Mouse (Mus musculus): ENCODE measurements around the gene Apobec2. TPM values are rescaled to one million over a fixed set of nuclear protein-coding genes. Genes with fewer than 3 reads are reported as not detected.

Gene Apobec2
- total RNA-seq, 2 experiments from 2014 or later, result 0.32 TPM; not detected in 1

DNA sequence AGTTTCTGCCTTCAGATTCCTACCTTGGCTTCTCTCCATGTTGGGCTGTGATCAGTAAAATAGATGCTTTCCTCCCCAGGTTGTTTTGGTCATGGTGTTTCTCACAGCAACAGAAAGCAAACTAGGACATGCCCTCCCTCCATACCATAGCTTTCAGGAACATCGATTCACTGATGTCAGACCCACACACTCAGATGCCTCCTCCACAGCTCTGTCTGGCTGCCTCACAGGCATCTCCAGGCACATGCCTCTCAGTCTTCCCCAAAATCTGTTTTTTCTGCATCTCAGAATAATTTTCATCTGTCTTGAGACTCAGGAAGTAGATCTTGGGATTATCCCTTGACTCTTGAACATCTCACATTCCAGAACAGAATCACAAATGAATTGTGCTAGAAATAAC is 56.6 kb downstream of the Apobec2 start:
- peak; percentile 23 to 25 for DNase-seq (ENCODE audit: low spot score in 2 of 2)
- intact Hi-C loops (cut with DNase I), result no loop called here

DNA sequence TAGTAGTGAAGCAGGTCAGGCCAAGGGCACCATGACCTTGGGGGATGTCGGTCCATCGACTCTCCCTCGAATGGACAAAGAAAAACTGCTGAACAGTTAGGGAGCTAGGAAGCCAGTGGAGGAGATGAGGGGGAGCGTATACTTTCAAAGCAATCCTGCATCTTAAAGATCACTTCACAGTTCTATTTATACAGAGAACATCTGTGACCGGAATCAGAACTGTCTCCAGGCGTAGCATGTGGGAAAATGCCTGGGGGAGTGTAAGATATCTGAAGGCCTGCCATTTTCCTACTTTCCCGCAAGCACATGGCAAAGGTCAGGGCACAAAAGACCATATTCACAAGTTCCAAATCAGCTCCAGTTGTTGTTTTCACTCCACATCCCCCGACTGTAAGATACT is 59.7 kb downstream of the Apobec2 start:
- intact Hi-C loops (cut with DNase I), result loop anchor here (2.0 kb wide), 1 partner anchor 46 kb away; no protein-coding TSS in a partner anchor
- DNase-seq (ENCODE audit: low spot score in 2 of 2), result peak; percentile 35 to 61

GRCm38 (mm10) chr17:48371621-48372020 is 61.1 kb downstream of the Apobec2 start:
- no peak for DNase-seq (ENCODE audit: low spot score in 2 of 2)
- intact Hi-C loops (cut with DNase I), result loop anchor here (2.0 kb wide), 1 partner anchor 45 kb away; no protein-coding TSS in a partner anchor

Other genes starting within 250 kb of the Apobec2 start
- gene Trem1, start 200.2 kb downstream of the Apobec2 start, total RNA-seq (2021), result not detected
- gene Trem3, start 185.2 kb downstream of the Apobec2 start, total RNA-seq (2021), result under 1 TPM; 0.48 to 0.57 TPM
- not detected for gene Treml4, start 168.6 kb downstream of the Apobec2 start, total RNA-seq (2021)
- under 1 TPM; 0.46 to 0.47 TPM for gene Treml2, start 133.4 kb downstream of the Apobec2 start, total RNA-seq (2021)
- gene B430306N03Rik, start 116.8 kb downstream of the Apobec2 start, total RNA-seq (2021), result under 1 TPM; 0.08 to 0.11 TPM
- 10 to 100 TPM in 1 of 2 experiments, 1 to 10 TPM in 1; 8.5 to 10.3 TPM for gene Trem2, start 86.5 kb downstream of the Apobec2 start, total RNA-seq (2021)
- under 1 TPM in 1 of 2 experiments, not detected in 1; 0.44 TPM for gene Treml1, start 73.0 kb downstream of the Apobec2 start, total RNA-seq (2021)
- 10 to 100 TPM; 31.5 to 33.3 TPM for gene Nfya, start 23.0 kb downstream of the Apobec2 start, total RNA-seq (2021)
- 1 to 10 TPM; 9.4 to 9.7 TPM for gene Oard1, start 22.9 kb downstream of the Apobec2 start, total RNA-seq (2021)
- gene Tspo2, start 18.6 kb upstream of the Apobec2 start, total RNA-seq (2021), result under 1 TPM; 0.36 to 0.46 TPM
- under 1 TPM in 1 of 2 experiments, not detected in 1; 0.34 TPM for gene Unc5cl, start 22.0 kb upstream of the Apobec2 start, total RNA-seq (2021)

Data from left cerebral cortex, postnatal 14 days (tissue).